Mouse (Mus musculus): Measurements from ENCODE around the gene Rnpepl1. TPM values are rescaled to one million over a fixed set of nuclear protein-coding genes. Genes with fewer than 3 reads are reported as not detected.

Gene Rnpepl1
- total RNA-seq, 2 experiments from 2014 or later, result 62.7 to 66.0 TPM

DNA sequence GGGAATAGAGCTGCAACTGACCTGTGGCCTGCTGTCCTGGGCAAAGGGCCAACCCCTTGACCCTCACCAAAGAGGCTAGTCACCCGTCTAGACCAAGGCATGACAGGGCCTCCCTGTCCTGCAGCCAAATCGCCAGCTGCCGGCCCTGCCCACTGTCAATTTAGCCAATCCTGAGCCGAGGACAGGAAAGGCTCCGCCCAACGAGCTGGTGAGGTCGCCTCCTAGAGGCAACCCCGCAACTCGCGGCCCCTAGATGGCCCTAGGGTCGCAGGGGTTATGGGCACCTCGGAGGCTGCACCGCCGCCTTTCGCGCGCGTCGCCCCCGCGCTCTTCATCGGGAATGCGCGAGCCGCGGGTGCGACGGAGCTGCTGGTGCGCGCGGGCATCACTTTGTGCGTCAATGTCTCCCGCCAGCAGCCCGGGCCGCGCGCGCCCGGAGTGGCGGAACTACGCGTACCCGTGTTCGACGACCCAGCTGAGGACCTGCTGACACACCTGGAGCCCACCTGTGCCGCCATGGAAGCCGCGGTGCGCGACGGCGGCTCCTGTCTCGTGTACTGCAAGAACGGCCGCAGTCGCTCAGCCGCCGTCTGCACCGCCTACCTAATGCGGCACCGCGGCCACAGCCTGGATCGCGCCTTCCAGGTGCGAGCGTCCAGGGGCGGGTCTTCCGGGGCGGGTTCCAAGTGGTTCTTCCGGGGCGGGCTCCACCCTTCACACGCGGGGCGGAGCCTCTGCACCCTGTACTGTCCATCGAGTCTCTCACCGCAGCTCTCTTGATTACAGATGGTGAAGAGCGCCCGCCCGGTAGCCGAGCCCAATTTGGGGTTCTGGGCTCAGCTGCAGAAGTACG, 3.6 kb upstream of the Rnpepl1 start, which contains the start of gene Dusp28:
TSS of gene Dusp28 (plus strand) at position 203 of the 853 bp plus-strand sequence.
- peak; percentile 78 to 84 for DNase-seq
- intact Hi-C loops (cut with DNase I), result no loop called here

DNA sequence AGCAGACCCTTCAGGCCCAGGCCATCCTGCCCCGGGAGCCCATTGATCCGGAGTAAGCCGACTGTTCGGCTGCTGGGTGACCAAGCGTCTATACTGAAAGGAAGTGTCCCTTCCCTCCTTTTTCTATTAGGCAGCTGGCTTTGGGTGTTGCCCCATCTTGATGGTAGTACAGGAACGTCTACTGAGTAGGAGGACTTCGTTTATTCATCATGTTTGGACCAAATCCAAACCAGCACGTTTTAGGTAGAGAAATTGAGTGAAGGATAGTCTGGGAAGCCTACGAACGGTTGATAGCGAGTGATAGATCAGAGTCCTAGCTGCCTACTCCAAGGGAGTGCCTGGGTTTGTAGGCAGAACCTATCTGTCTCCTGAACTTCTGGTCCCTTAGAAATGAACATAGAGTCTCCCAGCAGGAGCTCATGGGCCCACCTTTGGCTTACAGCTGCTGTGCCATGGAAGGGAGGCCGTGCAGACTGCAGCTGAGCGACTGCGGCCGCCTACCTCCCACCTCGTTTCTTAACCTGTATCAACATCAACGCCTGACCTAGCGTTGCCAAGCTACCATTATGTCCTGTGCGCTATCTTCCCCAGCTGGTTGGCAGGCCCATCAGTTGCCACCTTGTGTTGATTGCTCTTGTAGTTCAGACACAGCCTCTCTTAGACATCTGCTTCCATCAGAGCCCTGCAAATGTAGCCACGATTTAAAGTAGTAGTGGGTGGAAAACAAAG, 2.8 kb upstream of the Rnpepl1 start:
- intact Hi-C loops (cut with DNase I), result no loop called here
- DNase-seq, result no peak

DNA sequence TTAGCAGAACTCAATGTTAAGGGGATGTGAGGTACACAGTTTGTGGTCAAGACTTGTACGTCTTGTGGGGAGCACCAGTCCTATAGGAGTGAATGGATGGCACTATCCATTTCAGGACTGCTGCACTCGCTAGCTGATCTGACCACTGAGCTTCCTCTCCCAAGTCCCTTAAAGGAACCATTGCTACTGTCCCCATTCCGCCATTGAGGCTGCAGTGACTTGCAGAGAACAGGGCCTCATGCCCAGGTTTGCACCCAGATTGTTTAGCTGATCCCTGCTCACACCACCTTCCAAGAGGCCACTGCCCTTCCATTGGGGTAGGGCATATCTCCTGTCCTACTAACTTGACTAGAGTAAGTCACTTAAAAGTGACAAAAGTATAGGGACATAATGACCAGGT, 1.9 kb upstream of the Rnpepl1 start:
- intact Hi-C loops (cut with DNase I), result no loop called here
- no peak for DNase-seq

DNA sequence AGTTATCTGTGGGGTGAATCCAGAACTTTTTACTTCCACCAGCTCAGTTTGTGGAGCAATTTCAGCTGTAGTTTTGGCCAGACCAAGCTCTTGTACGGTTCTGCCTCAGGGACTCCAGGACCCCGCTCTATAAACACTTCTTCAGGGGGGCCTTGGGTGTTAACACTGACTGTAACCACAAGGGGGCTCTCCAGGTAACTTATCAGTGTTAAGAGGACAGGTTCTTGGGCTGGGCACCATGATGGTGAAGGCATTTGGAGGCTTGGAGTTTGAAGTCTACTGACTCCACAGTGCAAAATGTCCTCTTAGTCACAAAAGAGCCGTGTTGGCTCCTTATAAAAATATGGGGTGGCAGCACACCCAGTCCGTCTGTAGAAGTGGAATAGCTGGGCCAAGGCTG, 1.5 kb upstream of the Rnpepl1 start:
- intact Hi-C loops (cut with DNase I), result no loop called here
- DNase-seq, result no peak

DNA sequence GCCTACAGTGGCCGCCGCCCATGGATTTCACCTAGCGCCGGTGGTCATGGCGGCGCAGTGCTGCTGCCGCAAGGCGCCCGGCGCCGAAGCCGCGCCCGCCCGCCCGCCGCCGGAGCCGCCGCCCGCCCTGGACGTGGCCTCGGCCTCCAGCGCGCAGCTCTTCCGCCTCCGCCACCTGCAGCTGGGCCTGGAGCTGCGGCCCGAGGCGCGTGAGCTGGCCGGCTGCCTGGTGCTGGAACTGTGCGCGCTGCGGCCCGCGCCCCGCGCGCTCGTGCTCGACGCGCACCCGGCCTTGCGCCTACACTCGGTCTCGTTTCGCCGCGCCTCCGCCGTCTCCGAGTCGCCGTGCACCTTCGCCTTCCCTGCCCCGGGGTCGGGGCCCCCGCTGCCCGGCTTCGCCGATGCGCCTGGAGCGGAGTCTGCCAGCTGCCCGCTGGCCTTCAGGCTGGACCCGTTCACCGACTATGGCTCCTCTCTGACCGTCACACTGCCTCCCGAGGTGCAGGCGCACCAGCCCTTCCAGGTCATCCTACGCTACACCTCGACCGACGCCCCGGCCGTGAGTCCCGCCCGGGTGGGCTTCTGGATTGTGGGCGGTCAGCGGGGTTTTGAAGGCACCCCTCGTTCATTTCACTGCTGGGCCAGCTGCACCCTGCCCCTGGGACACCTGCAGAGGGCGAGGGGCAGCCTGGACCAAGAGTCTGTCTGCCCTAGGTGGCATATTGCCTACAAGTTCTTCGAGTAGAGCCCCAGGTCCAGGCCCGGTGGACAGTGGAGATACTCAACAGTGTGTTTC, 540 bp downstream of the Rnpepl1 start:
- peak; percentile 46 to 58 for DNase-seq
- intact Hi-C loops (cut with DNase I), result no loop called here

DNA sequence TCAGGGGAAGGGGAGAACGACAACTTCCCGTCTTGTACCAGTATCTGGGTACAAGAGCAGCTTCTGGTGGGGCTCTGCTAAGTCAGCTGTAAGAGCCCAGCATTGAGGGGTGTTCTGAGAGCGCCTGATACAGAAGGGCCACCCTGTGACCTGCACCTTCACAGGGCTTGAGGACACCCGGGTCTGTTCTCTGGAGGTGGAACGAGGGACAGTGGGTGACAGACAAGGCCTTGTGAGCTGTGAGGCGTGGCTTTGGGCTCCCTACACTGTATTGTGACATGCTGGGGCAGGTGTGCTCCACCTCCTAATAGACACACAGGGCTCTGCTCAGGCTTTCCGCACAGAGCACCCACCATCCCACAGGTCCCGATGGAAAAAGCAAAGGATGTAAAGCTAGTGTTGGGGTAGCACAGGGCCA, 1.1 kb downstream of the Rnpepl1 start:
- intact Hi-C loops (cut with DNase I), result no loop called here

DNA sequence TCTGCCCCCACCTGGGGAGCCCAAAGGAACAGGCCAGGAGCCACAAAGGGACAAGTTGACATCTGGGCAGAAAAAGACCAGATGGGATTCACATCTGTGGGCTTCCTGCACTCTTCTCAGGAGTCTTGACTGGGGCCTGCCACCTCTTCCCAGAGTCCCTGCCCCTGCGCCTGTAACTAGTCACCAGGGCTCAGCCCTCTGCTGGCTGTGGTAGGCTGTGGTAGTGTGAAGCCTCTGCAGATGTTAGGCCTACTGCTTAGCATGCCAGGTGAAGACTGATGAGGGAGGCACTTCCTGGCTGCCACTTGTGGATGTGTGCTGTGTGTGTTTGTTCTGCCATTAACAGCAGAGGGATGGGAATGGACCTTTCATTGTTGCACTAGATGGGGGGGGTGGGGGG, 1.7 kb downstream of the Rnpepl1 start:
- no peak for DNase-seq
- intact Hi-C loops (cut with DNase I), result no loop called here

More for the DNA sequence above, 1.1 kb downstream of the Rnpepl1 start:
- DNase-seq, result no peak

DNA sequence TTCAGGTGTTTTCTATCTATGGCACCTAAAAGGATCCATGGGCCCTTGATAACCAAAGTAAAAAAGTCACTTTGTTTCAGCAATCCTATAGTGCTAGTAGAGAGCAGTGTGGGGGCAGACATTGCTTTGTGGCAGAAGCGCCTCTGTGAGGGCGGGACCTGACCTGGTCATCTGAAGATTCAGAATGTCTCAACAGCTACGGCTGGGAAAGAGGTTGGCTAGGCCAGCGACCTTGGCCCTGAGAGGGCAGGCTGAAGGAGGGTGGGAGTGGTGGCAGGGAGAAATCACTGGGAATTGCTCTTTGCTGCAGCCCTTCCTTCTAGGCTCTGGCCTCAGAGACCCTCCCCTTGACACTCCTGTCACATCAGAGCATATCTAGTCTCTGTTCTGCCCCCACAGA, 3.7 kb downstream of the Rnpepl1 start:
- DNase-seq, result no peak
- intact Hi-C loops (cut with DNase I), result loop anchor here (2.0 kb wide), 1 partner anchor 17 kb away; no protein-coding TSS in a partner anchor

DNA sequence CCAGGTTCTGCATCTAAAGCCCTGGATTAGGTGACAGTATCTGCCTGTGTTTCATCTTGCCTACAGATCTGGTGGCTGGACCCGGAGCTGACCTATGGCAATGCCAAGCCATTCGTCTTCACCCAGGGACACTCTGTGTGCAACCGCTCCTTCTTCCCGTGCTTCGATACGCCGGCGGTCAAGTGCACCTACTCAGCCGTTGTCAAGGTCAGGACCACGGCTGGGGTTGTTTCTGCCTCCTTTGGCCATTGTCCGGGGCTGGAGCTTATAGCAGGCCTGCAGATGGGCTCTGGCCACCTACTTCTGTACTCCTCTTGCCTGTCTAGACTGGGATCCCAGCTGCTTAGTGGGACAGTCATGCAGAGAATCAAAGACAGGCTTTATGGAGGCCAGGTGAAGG, 4.4 kb downstream of the Rnpepl1 start:
- intact Hi-C loops (cut with DNase I), result loop anchor here (2.0 kb wide), 1 partner anchor 16 kb away; no protein-coding TSS in a partner anchor

DNA sequence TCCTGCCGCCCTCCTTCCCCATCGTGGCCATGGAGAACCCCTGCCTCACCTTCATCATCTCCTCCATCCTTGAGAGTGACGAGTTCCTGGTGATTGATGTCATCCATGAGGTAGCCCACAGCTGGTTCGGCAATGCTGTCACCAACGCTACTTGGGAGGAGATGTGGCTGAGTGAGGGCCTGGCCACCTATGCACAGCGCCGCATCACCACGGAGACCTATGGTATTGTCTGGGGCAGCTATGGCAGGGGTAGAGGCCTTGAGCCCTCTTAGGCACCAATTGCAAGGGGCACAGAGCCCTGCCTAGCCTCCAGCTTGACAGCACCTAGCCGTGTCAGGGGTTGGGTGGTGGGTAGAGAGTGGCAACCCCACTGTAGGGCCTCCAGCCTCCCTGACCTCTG, 6.1 kb downstream of the Rnpepl1 start:
- intact Hi-C loops (cut with DNase I), result no loop called here

More for the DNA sequence above, 4.4 kb downstream of the Rnpepl1 start:
- DNase-seq, result no peak

DNA sequence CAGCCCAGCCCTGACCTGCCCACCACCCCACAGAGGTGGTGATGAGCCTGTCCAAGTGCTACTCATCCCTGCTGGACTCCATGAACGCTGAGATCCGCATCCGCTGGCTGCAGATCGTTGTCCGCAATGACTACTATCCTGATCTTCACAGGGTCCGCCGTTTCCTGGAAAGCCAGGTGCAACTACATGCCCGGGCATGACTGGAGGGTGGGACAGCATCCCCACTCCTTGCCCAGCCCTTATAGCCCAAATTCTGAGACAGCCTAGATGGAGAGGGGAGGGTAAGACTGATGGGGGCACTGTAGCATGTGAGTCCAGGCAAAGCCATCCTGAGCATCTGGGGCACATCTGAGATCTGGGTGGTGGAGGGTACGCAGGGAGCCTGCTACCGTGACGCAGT, 8.6 kb downstream of the Rnpepl1 start:
- no peak for DNase-seq
- intact Hi-C loops (cut with DNase I), result no loop called here

More for the DNA sequence above, 6.1 kb downstream of the Rnpepl1 start:
- DNase-seq, result no peak

DNA sequence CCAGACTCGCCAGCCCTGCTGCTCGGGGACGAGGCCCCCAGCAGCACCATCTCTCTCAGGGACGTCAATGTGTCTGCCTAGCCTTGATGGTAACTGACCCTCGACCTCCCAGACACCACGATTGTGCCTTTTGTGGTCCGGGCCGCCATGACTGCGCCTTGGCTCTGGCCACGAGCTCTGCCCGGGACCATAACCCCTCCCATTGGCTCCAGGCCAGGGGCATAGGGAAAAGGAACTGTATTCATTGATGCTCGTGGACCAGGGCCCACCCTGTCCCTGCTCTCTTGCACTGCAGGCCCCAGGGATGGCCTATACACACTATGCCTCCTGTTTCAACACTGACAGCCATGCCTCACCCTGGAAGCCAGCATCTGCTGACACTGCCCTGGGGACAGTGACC, 9.2 kb downstream of the Rnpepl1 start:
- intact Hi-C loops (cut with DNase I), result no loop called here
- no peak for DNase-seq

DNA sequence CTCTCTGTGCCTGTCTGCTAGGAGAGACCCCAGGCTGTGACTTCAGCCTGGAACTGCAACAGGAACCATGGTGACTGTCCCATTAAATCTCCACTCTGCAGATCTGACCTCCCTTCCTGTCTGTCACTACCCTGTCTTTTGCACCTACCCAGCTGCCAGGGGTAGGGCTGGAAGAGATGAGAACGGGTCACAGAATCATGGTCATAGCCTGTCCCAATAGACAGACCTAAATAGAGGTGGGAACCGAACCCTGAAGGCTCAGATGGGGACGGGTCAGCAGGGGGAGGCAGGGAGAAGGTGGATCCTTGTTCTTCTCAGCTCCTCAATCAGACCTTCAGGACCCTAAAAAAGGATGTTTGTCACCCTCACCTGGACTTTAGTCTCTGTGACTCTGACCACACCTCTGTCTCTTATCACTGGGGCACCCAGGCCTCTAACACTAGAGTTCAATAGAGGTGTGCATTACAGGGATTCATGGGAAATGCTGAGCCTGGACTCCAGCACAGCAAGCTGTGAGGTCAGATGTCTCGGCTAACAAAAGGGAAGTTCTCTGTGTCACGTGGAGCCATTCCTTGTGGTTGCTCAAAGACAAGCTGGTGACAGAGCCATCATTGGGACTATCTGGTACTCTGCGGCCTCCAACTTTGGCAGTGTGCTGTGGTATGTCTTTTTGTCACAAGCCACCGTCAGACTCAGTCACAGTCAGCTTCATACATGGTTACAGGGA, 10.1 kb downstream of the Rnpepl1 start:
- intact Hi-C loops (cut with DNase I), result no loop called here
- no peak for DNase-seq

DNA sequence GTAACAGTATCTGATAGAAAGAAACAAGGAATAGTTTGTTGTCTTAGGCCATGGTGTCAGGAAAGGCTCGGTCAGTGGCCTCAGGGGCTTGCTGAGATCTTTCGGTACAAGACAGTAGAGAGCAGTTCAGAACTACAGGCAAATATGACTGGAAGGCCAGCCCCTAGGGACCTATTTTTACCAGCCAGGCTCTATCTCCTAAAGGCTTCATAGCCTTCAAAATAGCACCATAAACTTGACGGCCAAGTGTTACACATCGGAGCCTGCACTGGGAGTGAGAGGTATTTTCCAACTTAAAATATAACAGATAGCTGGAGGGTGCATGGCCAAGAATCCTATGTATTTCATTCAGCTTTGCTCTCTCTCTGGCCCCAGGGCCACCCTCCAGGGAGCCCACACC, 10.9 kb downstream of the Rnpepl1 start:
- no peak for DNase-seq
- intact Hi-C loops (cut with DNase I), result no loop called here

DNA sequence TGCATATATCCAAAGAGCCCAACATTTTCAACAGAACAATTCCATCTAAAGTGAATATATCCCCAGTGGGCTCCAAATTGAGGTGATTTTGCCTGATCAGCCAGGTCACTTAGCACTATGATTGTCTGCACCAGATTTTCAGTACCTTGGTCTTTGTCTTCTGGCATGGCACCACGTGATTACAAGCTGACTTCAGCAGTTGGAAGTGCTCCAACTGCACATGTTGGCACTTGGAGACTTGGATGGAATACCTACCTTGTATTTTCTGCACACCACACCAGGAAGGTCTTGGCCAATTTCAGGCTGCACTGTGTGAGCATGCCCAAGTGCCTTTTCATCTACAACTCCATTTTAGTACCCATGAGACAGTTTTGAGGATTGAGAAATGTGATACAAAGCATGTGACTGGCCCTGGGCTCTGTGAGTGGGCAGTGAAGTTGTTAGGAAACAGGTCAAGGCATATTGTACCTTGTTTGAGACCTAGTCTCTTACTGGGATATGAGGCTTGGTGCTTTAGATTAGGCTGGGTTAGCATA, 19.7 kb downstream of the Rnpepl1 start:
- DNase-seq, result no peak
- intact Hi-C loops (cut with DNase I), result loop anchor here (2.0 to 10.0 kb wide), 3 partner anchors 15 to 895 kb away; partner anchors contain the start of genes D2hgdh and Mterf4

DNA sequence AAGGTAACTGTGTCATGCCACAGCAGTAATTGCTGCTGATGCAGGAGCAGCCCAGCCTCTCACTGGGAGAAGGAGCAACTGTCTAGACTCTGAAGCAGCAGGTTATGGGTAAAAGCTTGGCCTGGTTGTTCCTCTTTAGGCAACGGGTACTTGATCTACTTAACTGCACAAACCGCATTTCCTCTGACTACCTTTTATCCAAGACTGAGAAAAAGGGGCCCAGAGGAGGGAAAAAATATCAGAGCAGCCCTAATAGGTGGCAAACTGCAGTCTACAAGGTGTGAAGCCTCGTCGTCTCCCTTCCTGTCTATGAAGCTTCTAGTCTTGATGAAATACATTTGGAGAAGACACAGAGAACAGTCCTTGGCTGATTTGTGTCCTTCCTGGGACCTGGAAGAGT, 23.0 kb downstream of the Rnpepl1 start:
- intact Hi-C loops (cut with DNase I), result loop anchor here (10.0 kb wide), 2 partner anchors 371 to 891 kb away; partner anchors contain the start of genes D2hgdh and Mterf4
- no peak for DNase-seq

DNA sequence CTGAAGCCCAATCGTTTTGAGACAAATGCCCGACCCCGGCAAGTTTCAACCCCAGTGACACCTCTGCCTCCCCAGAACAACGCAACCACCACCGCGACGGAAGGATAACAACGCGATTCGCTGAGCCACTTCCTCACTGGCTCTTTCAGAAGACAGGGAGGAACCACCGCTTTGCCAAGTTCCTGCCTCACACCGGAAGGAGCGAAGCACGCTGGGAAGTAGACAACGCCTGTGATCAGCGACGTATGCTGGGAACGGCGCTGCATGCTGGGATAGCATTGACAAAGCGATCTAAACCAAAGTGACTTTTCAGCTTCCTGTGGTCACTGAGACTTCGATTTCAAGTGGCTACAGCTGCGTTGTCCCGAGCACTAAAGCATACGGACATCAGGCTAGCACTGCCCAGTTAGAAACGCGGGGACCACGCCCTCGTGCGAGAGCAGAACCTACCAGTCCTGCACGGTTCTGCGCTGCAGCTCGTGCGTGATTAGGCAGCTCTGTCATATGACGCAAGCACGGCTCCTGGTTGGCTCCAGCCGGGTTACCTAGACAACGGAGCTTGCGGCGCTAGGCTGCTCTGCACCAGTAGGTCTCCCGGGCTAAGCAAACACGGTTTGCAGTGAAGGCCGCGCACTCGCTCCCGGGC, 23.7 kb downstream of the Rnpepl1 start, which contains the start of gene Capn10:
TSS of gene Capn10 (plus strand) at position 195 of the 646 bp plus-strand sequence.
- DNase-seq, result peak; percentile 87 to 92
- intact Hi-C loops (cut with DNase I), result loop anchor here (10.0 kb wide), 2 partner anchors 370 to 890 kb away; partner anchors contain the start of genes D2hgdh and Mterf4

DNA sequence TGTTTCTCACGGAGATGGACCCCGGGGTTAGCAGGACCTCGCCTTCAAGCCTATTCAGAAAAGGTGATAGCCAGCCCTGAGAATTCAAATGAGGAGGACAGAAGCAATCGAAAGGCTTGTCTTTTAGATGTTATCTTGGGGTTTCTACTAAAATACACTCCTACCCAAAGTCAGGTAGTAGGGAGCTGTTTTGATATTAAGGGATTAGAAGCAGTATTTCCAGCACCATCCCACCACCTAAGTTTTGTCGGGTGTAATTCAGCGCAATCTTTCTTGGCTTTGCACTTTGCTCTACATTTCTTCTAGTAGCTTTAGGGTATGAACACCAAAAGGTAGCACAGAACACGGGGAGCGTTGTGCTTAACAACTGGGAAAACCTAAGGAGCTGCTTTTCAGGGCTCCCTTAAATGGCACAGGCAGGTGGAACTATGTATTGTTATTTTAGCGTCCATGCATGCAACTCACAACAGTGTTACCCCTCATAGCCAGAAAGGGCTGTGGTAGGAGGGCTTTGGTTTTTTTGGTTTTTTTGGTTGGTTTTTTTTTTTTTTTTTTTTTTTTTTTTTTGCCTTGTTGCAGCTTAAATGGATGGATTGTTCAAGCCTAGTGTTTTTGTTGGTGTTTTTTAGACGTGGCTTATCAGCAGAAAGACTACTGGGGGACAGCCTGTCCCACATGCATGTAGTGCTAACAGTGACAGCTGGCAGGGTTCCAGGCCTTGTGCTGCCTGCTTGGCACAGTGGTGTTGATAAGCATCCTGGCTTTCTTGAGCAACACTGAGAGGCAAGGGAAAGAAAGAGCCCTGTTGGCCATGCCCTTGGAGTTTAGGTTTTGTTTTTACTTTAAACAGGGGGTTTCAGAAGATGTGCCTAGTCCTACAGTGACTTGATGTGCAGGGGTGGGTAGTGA, 24.7 kb downstream of the Rnpepl1 start:
- intact Hi-C loops (cut with DNase I), result loop anchor here (10.0 kb wide), 2 partner anchors 369 to 889 kb away; partner anchors contain the start of genes D2hgdh and Mterf4
- DNase-seq, result no peak
